Mouse (Mus musculus) CH12.LX (cell line): ENCODE measurements around the gene Zswim4. TPM values are rescaled to one million over a fixed set of nuclear protein-coding genes. Genes with fewer than 3 reads are reported as not detected.

Source experiments
- DNase-seq: peaks from one replicate; pipeline ENCODE4 v3.0.0-alpha.2; 2013; ENCODE audit errors: extremely low read depth
- H3K27ac ChIP-seq: 2 replicates; pipeline ENCODE4 v1.5.1; 2012; ENCODE audit warnings: low read depth, mild to moderate bottlenecking, control low read depth, moderate library complexity; ENCODE audit not compliant: insufficient read depth
- H3K27me3 ChIP-seq: replicated peaks from 2 replicates; pipeline ENCODE3; 2012; ENCODE audit warnings: inconsistent platforms
- H3K36me3 ChIP-seq, 2 experiments: replicated peaks in 1 of 2; 2 replicates each; pipeline versions ENCODE3 to v1.6.1; 2012; ENCODE audit warnings: inconsistent platforms in 1 of 2, low read length in 1 of 2, mild to moderate bottlenecking in 1 of 2, mixed read lengths in 1 of 2, moderate library complexity in 1 of 2; ENCODE audit not compliant: control insufficient read depth in 1 of 2, insufficient read depth in 1 of 2
- H3K4me1 ChIP-seq, 2 experiments: 2 replicates each; pipeline ENCODE4 v1.6.1; 2012; ENCODE audit warnings: inconsistent platforms in 1 of 2, moderate library complexity in 1 of 2; ENCODE audit not compliant: insufficient read depth in 2 of 2, control insufficient read depth in 1 of 2
- H3K4me2 ChIP-seq: 2 replicates; pipeline ENCODE4 v1.6.1; 2012; ENCODE audit warnings: low read depth, mild to moderate bottlenecking, control low read depth; ENCODE audit not compliant: poor library complexity, insufficient read depth, severe bottlenecking
- H3K4me3 ChIP-seq, 3 experiments: fragments of 150-350 bp in 1 of 3; sonication (generic) in 1 of 3; replicated peaks in 1 of 3; 2 replicates each; pipeline versions ENCODE3 to v1.5.1; 2011 to 2012; ENCODE audit warnings: low read depth in 2 of 3, low read length in 2 of 3, mild to moderate bottlenecking in 2 of 3, moderate library complexity in 2 of 3, control low read depth in 1 of 3, improper control_type of control experiment in 1 of 3, inconsistent platforms in 1 of 3, mixed read lengths in 1 of 3; ENCODE audit not compliant: poor library complexity in 1 of 3
- H3K79me2 ChIP-seq: replicated peaks from 2 replicates; pipeline ENCODE4 v1.6.1; 2012; ENCODE audit warnings: mild to moderate bottlenecking, moderate library complexity; ENCODE audit not compliant: control insufficient read depth, poor library complexity, insufficient read depth, severe bottlenecking; ENCODE audit errors: extremely low read depth
- H3K9ac ChIP-seq: 2 replicates; pipeline ENCODE4 v1.6.1; 2012; ENCODE audit warnings: low read depth, mild to moderate bottlenecking, control low read depth, moderate library complexity; ENCODE audit not compliant: insufficient read depth
- H3K9me3 ChIP-seq: replicated peaks from 2 replicates; pipeline ENCODE3; 2012; ENCODE audit warnings: low read length, inconsistent platforms, mixed read lengths
- BHLHE40 ChIP-seq: IDR thresholded peaks from 2 replicates; pipeline ENCODE4 v1.6.1; 2011; ENCODE audit warnings: mild to moderate bottlenecking, low read depth, low read length, improper control_type of control experiment
- CHD1 ChIP-seq: IDR thresholded peaks from 2 replicates; pipeline ENCODE4 v1.6.1; 2012; ENCODE audit warnings: low read depth, low read length, improper control_type of control experiment, inconsistent platforms
- CHD2 ChIP-seq: IDR thresholded peaks from 2 replicates; pipeline ENCODE4 v1.6.1; 2011; ENCODE audit warnings: low read length, improper control_type of control experiment
- CTCF ChIP-seq, 2 experiments: IDR thresholded peaks in 1 of 2; conservative IDR thresholded peaks in 1 of 2; 2 replicates each; pipeline ENCODE4 v1.5.1; 2011 to 2012; ENCODE audit warnings: low read depth in 2 of 2, low read length in 2 of 2, improper control_type of control experiment in 1 of 2, inconsistent platforms in 1 of 2, mild to moderate bottlenecking in 1 of 2, moderate library complexity in 1 of 2
- EP300 ChIP-seq: IDR thresholded peaks from 2 replicates; pipeline ENCODE4 v1.6.1; 2011; ENCODE audit warnings: low read length, improper control_type of control experiment
- GABPA ChIP-seq: IDR thresholded peaks from 2 replicates; pipeline ENCODE4 v1.6.1; 2012; ENCODE audit warnings: low read depth, low read length, improper control_type of control experiment, inconsistent platforms; ENCODE audit not compliant: insufficient replicate concordance
- IRF4 ChIP-seq: IDR thresholded peaks from 2 replicates; pipeline ENCODE4 v1.6.1; 2014; ENCODE audit warnings: low read depth, mild to moderate bottlenecking, inconsistent platforms, low read length, improper control_type of control experiment
- JUN ChIP-seq: IDR thresholded peaks from 2 replicates; pipeline ENCODE4 v1.6.1; 2011; ENCODE audit warnings: low read depth, mild to moderate bottlenecking, low read length, improper control_type of control experiment, moderate library complexity; ENCODE audit not compliant: insufficient read depth
- JUND ChIP-seq: conservative IDR thresholded peaks from 2 replicates; pipeline ENCODE4 v1.6.1; 2011; ENCODE audit warnings: low read depth, low read length, improper control_type of control experiment
- MAX ChIP-seq: IDR thresholded peaks from 2 replicates; pipeline ENCODE4 v1.6.1; 2011; ENCODE audit warnings: low read length, improper control_type of control experiment
- MAZ ChIP-seq: IDR thresholded peaks from 2 replicates; pipeline ENCODE4 v1.6.1; 2012; ENCODE audit warnings: low read depth, mild to moderate bottlenecking, inconsistent platforms, low read length, improper control_type of control experiment, moderate library complexity
- MEF2A ChIP-seq: IDR thresholded peaks from 2 replicates; pipeline ENCODE4 v1.6.1; 2014; ENCODE audit warnings: low read depth, mild to moderate bottlenecking, inconsistent platforms, low read length, improper control_type of control experiment, borderline replicate concordance
- MYC ChIP-seq: IDR thresholded peaks from 2 replicates; pipeline ENCODE4 v1.6.1; 2011; ENCODE audit warnings: low read depth, mild to moderate bottlenecking, improper control_type of control experiment, low read length
- NELFE ChIP-seq: IDR thresholded peaks from 2 replicates; pipeline ENCODE4 v1.6.1; 2011; ENCODE audit warnings: low read depth, low read length, improper control_type of control experiment
- NRF1 ChIP-seq: IDR thresholded peaks from 2 replicates; pipeline ENCODE4 v1.6.1; 2014; ENCODE audit warnings: low read depth, mild to moderate bottlenecking, inconsistent platforms, low read length, improper control_type of control experiment, moderate library complexity
- PAX5 ChIP-seq: IDR thresholded peaks from 2 replicates; pipeline ENCODE4 v1.6.1; 2012; ENCODE audit warnings: low read length, inconsistent platforms, mixed read lengths
- POLR2A ChIP-seq: IDR thresholded peaks from 2 replicates; pipeline ENCODE4 v1.6.1; 2011; ENCODE audit warnings: low read depth, mild to moderate bottlenecking, improper control_type of control experiment, low read length
- POLR2AphosphoS2 ChIP-seq: IDR thresholded peaks from 2 replicates; pipeline ENCODE4 v1.6.1; 2011; ENCODE audit warnings: low read depth, low read length, improper control_type of control experiment
- RAD21 ChIP-seq: IDR thresholded peaks from 2 replicates; pipeline ENCODE4 v1.6.1; 2011; ENCODE audit warnings: low read depth, mild to moderate bottlenecking, low read length, improper control_type of control experiment, moderate library complexity
- RCOR1 ChIP-seq: conservative IDR thresholded peaks from 2 replicates; pipeline ENCODE4 v1.6.1; 2012; ENCODE audit warnings: low read depth, mild to moderate bottlenecking, inconsistent platforms, low read length, improper control_type of control experiment
- TBP ChIP-seq: conservative IDR thresholded peaks from 2 replicates; pipeline ENCODE4 v1.6.1; 2011; ENCODE audit warnings: low read depth, low read length, improper control_type of control experiment
- TCF12 ChIP-seq: IDR thresholded peaks from 2 replicates; pipeline ENCODE4 v1.6.1; 2014; ENCODE audit warnings: low read depth, mild to moderate bottlenecking, inconsistent platforms, low read length, improper control_type of control experiment
- UBTF ChIP-seq: IDR thresholded peaks from 2 replicates; pipeline ENCODE4 v1.6.1; 2012; ENCODE audit warnings: low read depth, mild to moderate bottlenecking, inconsistent platforms, low read length, improper control_type of control experiment, moderate library complexity
- USF1 ChIP-seq: IDR thresholded peaks from 2 replicates; pipeline ENCODE4 v1.6.1; 2014; ENCODE audit warnings: low read depth, mild to moderate bottlenecking, inconsistent platforms, low read length, improper control_type of control experiment
- ZKSCAN1 ChIP-seq: IDR thresholded peaks from 2 replicates; pipeline ENCODE4 v1.6.1; 2012; ENCODE audit warnings: low read depth, inconsistent platforms, low read length, improper control_type of control experiment, borderline replicate concordance
- ZMIZ1 ChIP-seq: IDR thresholded peaks from 2 replicates; pipeline ENCODE4 v1.6.1; 2012; ENCODE audit warnings: low read depth, mild to moderate bottlenecking, inconsistent platforms, low read length, improper control_type of control experiment
- ZNF384 ChIP-seq: IDR thresholded peaks from 2 replicates; pipeline ENCODE4 v1.6.1; 2012; ENCODE audit warnings: low read depth, low read length, improper control_type of control experiment, inconsistent platforms
- dilution Hi-C: fragments of 300-500 bp; cut with MboI; formaldehyde crosslinking; loops from 2 replicates; pipeline ENCODE4 v1.14.3; 2020; ENCODE audit warnings: low sequenced_read_pairs; ENCODE audit not compliant: extremely low pct_unique_long_range_greater_than_20kb, extremely low pct_ligation_motif_present
- in situ Hi-C: fragments of 300-500 bp; cut with MboI; formaldehyde crosslinking; loops from 3 replicates; pipeline ENCODE4 v1.14.3; 2019; ENCODE audit warnings: low sequenced_read_pairs, low pct_ligation_motif_present, low pct_unique_long_range_greater_than_20kb, mixed read lengths
- polyA plus RNA-seq: library from polyadenylated mRNA; unstranded; fragments of >175 nt; gene quantifications from 2 replicates; pipeline ENCODE4 v1.2.1, GENCODE M21; 2012; ENCODE audit warnings: low read depth; ENCODE audit not compliant: insufficient read length
- total RNA-seq, 2 experiments: library from RNA; depleted of rRNA; stranded (reverse); fragments of 300-350 nt in 1 of 2; fragments of >200 nt in 1 of 2; gene quantifications; 2 replicates each; pipeline ENCODE4 v1.2.3; 2012 to 2014

Gene Zswim4
- total and polyA plus RNA-seq, 3 experiments = 4.9 to 9.7 (median 9.1) TPM

DNA sequence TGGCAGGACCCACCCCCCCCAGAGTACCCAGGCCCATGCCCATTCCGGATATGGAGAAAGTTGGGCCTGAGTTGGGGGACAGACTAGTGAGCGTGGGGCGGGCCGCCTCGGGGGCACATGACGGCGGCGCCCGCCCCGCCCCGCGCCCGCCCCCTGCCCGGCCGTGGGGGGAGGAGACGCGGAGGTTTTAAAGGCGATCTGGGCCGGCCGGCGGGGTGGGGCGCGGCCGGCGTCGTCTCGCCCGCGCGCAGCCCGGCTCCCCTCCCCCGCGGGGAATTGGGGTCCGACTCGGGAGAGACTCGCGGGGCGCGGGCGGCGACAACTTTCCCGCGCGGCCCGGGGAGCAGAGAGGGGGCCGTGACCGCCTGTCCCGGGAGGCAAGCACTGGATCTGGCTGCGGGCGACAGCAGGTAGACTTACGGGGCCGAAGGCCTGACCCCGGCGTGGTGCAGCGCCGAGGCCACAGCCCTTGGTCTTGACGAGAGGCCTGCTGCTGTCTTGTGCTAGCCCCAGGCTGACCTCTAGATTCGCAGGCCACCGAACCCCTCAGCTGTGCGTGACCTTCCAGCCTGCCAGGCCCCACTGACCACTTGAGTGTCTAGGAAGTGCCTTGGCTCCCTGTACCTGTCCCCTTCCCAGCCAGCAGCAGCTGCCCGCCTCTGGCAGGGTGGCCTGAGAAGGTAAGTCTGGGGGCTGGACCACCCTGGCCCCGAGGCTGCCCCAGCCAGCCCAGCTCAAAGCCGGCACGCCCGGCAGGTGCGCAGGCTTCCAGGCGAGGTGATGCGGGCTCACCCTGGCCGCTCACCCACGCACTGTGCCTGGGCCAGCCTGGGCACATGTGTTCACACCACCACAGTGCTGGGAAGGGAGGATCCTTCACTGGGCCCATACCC lies 36.0 kb downstream of the Zswim4 start:
- Histone ChIP-seq H3K79me2 (peaks cover 22% of the 10 kb centered on the region), H3K27ac (peak overlapping the region; percentile 62), H3K36me3 (peaks cover 4 to 15% of the 10 kb centered on the region in 2 experiments), H3K9ac (peak overlapping the region; percentile 93), H3K4me2 (peak overlapping the region; percentile 84), H3K9me3 (no peaks in the 10 kb centered on the region), H3K4me3 (peak overlapping the region; percentile 71 to 96 (median 82)), H3K27me3 (no peaks in the 10 kb centered on the region), H3K4me1 (peaks cover 18 to 52% of the 10 kb centered on the region in 2 experiments)
- DNase-seq = no peak
- TF ChIP-seq ZNF384 = no peak
- no peak for TF ChIP-seq EP300
- 0 out of 2 replicates have a peak, but pooled peaks have one; percentile 35 for TF ChIP-seq NRF1
- no peak for TF ChIP-seq GABPA
- TF ChIP-seq TBP = 0 out of 2 replicates have a peak, but pooled peaks have one; percentile 47
- peak; percentile 70 for TF ChIP-seq POLR2A
- peak; percentile 67 for TF ChIP-seq ZMIZ1
- TF ChIP-seq BHLHE40 = peak; percentile 44; the same call in 1 of the 2 replicates
- peak; percentile 67 for TF ChIP-seq NELFE
- no peak for TF ChIP-seq JUN
- TF ChIP-seq JUND = no peak
- peak; percentile 62 for TF ChIP-seq USF1
- TF ChIP-seq ZKSCAN1 = no peak
- no peak for TF ChIP-seq CTCF (conservative IDR thresholded peaks at IDR 0.05 in 1 of 2, IDR thresholded peaks at IDR 0.05 in 1 of 2; ENCODE audit: low read depth in 2 of 2, low read length in 2 of 2)
- TF ChIP-seq RCOR1 = no peak
- no peak for TF ChIP-seq MEF2A
- peak; percentile 10; the same call in 1 of the 2 replicates for TF ChIP-seq MAZ
- no peak for TF ChIP-seq PAX5
- no peak for TF ChIP-seq MYC
- TF ChIP-seq TCF12 = no peak; the same call in 1 of the 2 replicates
- TF ChIP-seq IRF4 = no peak
- no peak for TF ChIP-seq RAD21
- TF ChIP-seq MAX = no peak
- no peak for TF ChIP-seq UBTF
- peak; percentile 48; the same call in 1 of the 2 replicates for TF ChIP-seq CHD2
- no peak for TF ChIP-seq POLR2AphosphoS2
- TF ChIP-seq CHD1 = no peak
- in situ Hi-C loops = loop anchor here (25.0 kb wide), 1 partner anchor 161 kb away; no protein-coding TSS in a partner anchor
- dilution Hi-C loops = no loop called here
